Mouse (Mus musculus) MEL (cell line): Measurements from ENCODE around the gene Lexm. TPM values are rescaled to one million over a fixed set of nuclear protein-coding genes. Genes with fewer than 3 reads are reported as not detected.

ENCODE experiments used
- DNase-seq: peaks from one replicate; pipeline ENCODE4 v3.0.0; 2011; ENCODE audit warnings: low read depth, low spot score
- H3K27ac ChIP-seq: 2 replicates; pipeline ENCODE4 v1.5.1; 2012; ENCODE audit warnings: low read depth, mild to moderate bottlenecking, control low read depth, low read length, moderate library complexity; ENCODE audit not compliant: control insufficient read depth
- H3K27me3 ChIP-seq, 2 experiments: fragments of 150-350 bp in 1 of 2; sonication (generic) in 1 of 2; 2 replicates each; pipeline ENCODE4 v1.6.1; 2012; ENCODE audit warnings: low read length in 2 of 2, mild to moderate bottlenecking in 2 of 2, improper control_type of control experiment in 1 of 2, moderate library complexity in 1 of 2; ENCODE audit not compliant: insufficient read depth in 2 of 2, control insufficient read depth in 1 of 2
- H3K36me3 ChIP-seq, 2 experiments: 2 replicates each; pipeline ENCODE4 v1.6.1; 2012 to 2014; ENCODE audit warnings: low read length in 2 of 2, improper control_type of control experiment in 1 of 2, inconsistent platforms in 1 of 2, mild to moderate bottlenecking in 1 of 2; ENCODE audit not compliant: insufficient read depth in 2 of 2, control insufficient read depth in 1 of 2
- H3K4me1 ChIP-seq, 2 experiments: fragments of 150-350 bp in 1 of 2; sonication (generic) in 1 of 2; 2 replicates each; pipeline ENCODE4 v1.6.1; 2012; ENCODE audit warnings: low read length in 2 of 2, improper control_type of control experiment in 1 of 2, mild to moderate bottlenecking in 1 of 2; ENCODE audit not compliant: insufficient read depth in 2 of 2, control insufficient read depth in 1 of 2
- H3K4me3 ChIP-seq, 2 experiments: fragments of 150-350 bp in 1 of 2; sonication (generic) in 1 of 2; 2 replicates each; pipeline ENCODE4 v1.5.1; 2012; ENCODE audit warnings: low read depth in 2 of 2, low read length in 2 of 2, mild to moderate bottlenecking in 2 of 2, moderate library complexity in 2 of 2, control low read depth in 1 of 2, improper control_type of control experiment in 1 of 2; ENCODE audit not compliant: control insufficient read depth in 1 of 2, insufficient read depth in 1 of 2
- H3K79me2 ChIP-seq: 2 replicates; pipeline ENCODE4 v1.6.1; 2012; ENCODE audit warnings: mild to moderate bottlenecking, low read length, moderate library complexity; ENCODE audit not compliant: control insufficient read depth, poor library complexity, insufficient read depth
- H3K9ac ChIP-seq: 2 replicates; pipeline ENCODE4 v1.6.1; 2012; ENCODE audit warnings: low read depth, mild to moderate bottlenecking, control low read depth, low read length, moderate library complexity; ENCODE audit not compliant: control insufficient read depth, poor library complexity, severe bottlenecking
- H3K9me3 ChIP-seq: fragments of 150-350 bp; sonication (generic); replicated peaks from 2 replicates; pipeline ENCODE4 v1.6.1; 2012; ENCODE audit warnings: mild to moderate bottlenecking, low read length, improper control_type of control experiment, moderate library complexity; ENCODE audit not compliant: insufficient read depth
- BHLHE40 ChIP-seq: IDR thresholded peaks from 2 replicates; pipeline ENCODE4 v1.6.1; 2012; ENCODE audit warnings: low read depth, mild to moderate bottlenecking, inconsistent platforms, low read length, improper control_type of control experiment, borderline replicate concordance
- CHD1 ChIP-seq: IDR thresholded peaks from 2 replicates; pipeline ENCODE4 v1.6.1; 2012; ENCODE audit warnings: low read depth, mild to moderate bottlenecking, inconsistent platforms, low read length, improper control_type of control experiment
- ELF1 ChIP-seq: IDR thresholded peaks from 2 replicates; pipeline ENCODE4 v1.6.1; 2014; ENCODE audit warnings: low read depth, mild to moderate bottlenecking, inconsistent platforms, low read length, improper control_type of control experiment, moderate library complexity
- EP300 ChIP-seq, 2 experiments: IDR thresholded peaks; 2 replicates each; pipeline ENCODE4 v1.6.1; 2011; ENCODE audit warnings: improper control_type of control experiment in 2 of 2, low read length in 2 of 2, low read depth in 1 of 2, mild to moderate bottlenecking in 1 of 2
- ETS1 ChIP-seq: IDR thresholded peaks from 2 replicates; pipeline ENCODE4 v1.6.1; 2012; ENCODE audit warnings: low read depth, mild to moderate bottlenecking, inconsistent platforms, low read length, improper control_type of control experiment, moderate library complexity
- GABPA ChIP-seq: IDR thresholded peaks from 2 replicates; pipeline ENCODE4 v1.6.1; 2012; ENCODE audit warnings: low read depth, mild to moderate bottlenecking, inconsistent platforms, low read length, improper control_type of control experiment, moderate library complexity
- GATA1 ChIP-seq: IDR thresholded peaks from 2 replicates; pipeline ENCODE4 v1.6.1; 2011; ENCODE audit warnings: low read depth, low read length, improper control_type of control experiment
- HCFC1 ChIP-seq: IDR thresholded peaks from 2 replicates; pipeline ENCODE4 v1.6.1; 2012; ENCODE audit warnings: low read depth, mild to moderate bottlenecking, inconsistent platforms, low read length, improper control_type of control experiment, moderate library complexity
- JUND ChIP-seq: IDR thresholded peaks from 2 replicates; pipeline ENCODE4 v1.6.1; 2011; ENCODE audit warnings: low read depth, mild to moderate bottlenecking, improper control_type of control experiment, low read length
- MAFK ChIP-seq: IDR thresholded peaks from 2 replicates; pipeline ENCODE4 v1.6.1; 2011; ENCODE audit warnings: low read depth, mild to moderate bottlenecking, low read length, improper control_type of control experiment, borderline replicate concordance
- MAX ChIP-seq: IDR thresholded peaks from 2 replicates; pipeline ENCODE4 v1.6.1; 2011; ENCODE audit warnings: low read length, improper control_type of control experiment
- MYB ChIP-seq: IDR thresholded peaks from 2 replicates; pipeline ENCODE4 v1.6.1; 2011; ENCODE audit warnings: mild to moderate bottlenecking, low read depth, low read length, improper control_type of control experiment
- MYC ChIP-seq: IDR thresholded peaks from 2 replicates; pipeline ENCODE4 v1.6.1; 2011; ENCODE audit warnings: low read depth, mild to moderate bottlenecking, low read length, improper control_type of control experiment, moderate library complexity
- POLR2A ChIP-seq, 2 experiments: IDR thresholded peaks; 2 replicates each; pipeline ENCODE4 v1.6.1; 2011 to 2012; ENCODE audit warnings: low read length in 2 of 2, mild to moderate bottlenecking in 2 of 2, control low read depth in 1 of 2, improper control_type of control experiment in 1 of 2, low read depth in 1 of 2, moderate library complexity in 1 of 2; ENCODE audit not compliant: control insufficient read depth in 1 of 2, insufficient read depth in 1 of 2, poor library complexity in 1 of 2
- SIN3A ChIP-seq: IDR thresholded peaks from 2 replicates; pipeline ENCODE4 v1.6.1; 2012; ENCODE audit warnings: low read length, improper control_type of control experiment, inconsistent platforms
- UBTF ChIP-seq: IDR thresholded peaks from 2 replicates; pipeline ENCODE4 v1.6.1; 2012; ENCODE audit warnings: low read depth, mild to moderate bottlenecking, inconsistent platforms, low read length, improper control_type of control experiment, moderate library complexity, borderline replicate concordance; ENCODE audit not compliant: insufficient read depth
- ZC3H11A ChIP-seq: IDR thresholded peaks from 2 replicates; pipeline ENCODE4 v1.6.1; 2012; ENCODE audit warnings: low read depth, mild to moderate bottlenecking, inconsistent platforms, low read length, improper control_type of control experiment
- ZKSCAN1 ChIP-seq: IDR thresholded peaks from 2 replicates; pipeline ENCODE4 v1.6.1; 2012; ENCODE audit warnings: low read depth, mild to moderate bottlenecking, inconsistent platforms, low read length, improper control_type of control experiment, moderate library complexity
- polyA plus RNA-seq, 2 experiments: library from polyadenylated mRNA; stranded (reverse) in 1 of 2; unstranded in 1 of 2; fragments of >175 nt in 1 of 2; fragments of >200 nt in 1 of 2; gene quantifications; 2 replicates each; pipeline versions ENCODE4 v1.2.1 to v1.2.4; 2012; ENCODE audit warnings: low replicate concordance in 2 of 2, low read depth in 1 of 2; ENCODE audit not compliant: insufficient read length in 2 of 2, insufficient read depth in 1 of 2, missing spikeins in 1 of 2
- total RNA-seq: library from RNA; depleted of rRNA; stranded (reverse); fragments of 300-350 nt; gene quantifications from 2 replicates; pipeline ENCODE4 v1.2.3, GENCODE M21; 2012

The Lexm gene
- total and polyA plus RNA-seq, 3 experiments: 6.1 to 17.5 TPM; not detected in 1

DNA sequence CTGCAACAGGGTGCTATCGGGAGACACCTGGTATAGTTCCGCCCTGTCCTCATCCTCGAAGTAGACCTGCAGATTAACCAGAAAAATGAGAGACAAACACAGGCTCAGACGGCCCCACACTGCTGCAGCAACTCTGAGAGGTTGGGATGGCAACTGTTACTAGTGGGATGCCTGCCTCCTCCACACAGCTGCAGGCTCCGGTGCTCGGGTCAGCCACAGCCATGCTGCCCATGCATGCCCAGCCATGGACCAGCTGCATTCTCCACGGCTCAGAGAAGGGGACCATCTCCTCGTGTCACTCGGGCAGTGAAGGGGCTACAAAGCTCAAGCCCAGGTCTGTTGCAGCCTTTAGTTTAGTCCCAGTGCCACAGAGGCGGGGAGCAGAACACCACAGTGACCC lies 48.6 kb upstream of the Lexm start:
- H3K27ac ChIP-seq: no peak overlapping the region
- no peaks in the 10 kb centered on the region for H3K4me1 ChIP-seq
- no peaks in the 10 kb centered on the region for H3K79me2 ChIP-seq
- no peak overlapping the region for H3K4me3 ChIP-seq
- no peaks in the 10 kb centered on the region for H3K27me3 ChIP-seq
- DNase-seq: no peak
- H3K36me3 ChIP-seq: peaks cover 0 to 15% of the 10 kb centered on the region in 2 experiments; a peak in 2 of 4 replicates
- H3K9me3 ChIP-seq: no peaks in the 10 kb centered on the region
- H3K9ac ChIP-seq: no peak overlapping the region
- TF ChIP-seq EP300 (IDR thresholded peaks at IDR 0.05; ENCODE audit: low read depth in 1 of 2, low read length in 2 of 2): no peak
- TF ChIP-seq UBTF: no peak
- TF ChIP-seq ELF1: no peak
- TF ChIP-seq MAFK: no peak
- no peak for TF ChIP-seq GABPA
- no peak for TF ChIP-seq MAX
- no peak for TF ChIP-seq ZC3H11A
- TF ChIP-seq CHD1: no peak
- TF ChIP-seq MYC: no peak
- no peak for TF ChIP-seq BHLHE40
- no peak for TF ChIP-seq JUND
- no peak for TF ChIP-seq HCFC1
- no peak for TF ChIP-seq ZKSCAN1
- TF ChIP-seq SIN3A: no peak
- TF ChIP-seq POLR2A (IDR thresholded peaks at IDR 0.05; ENCODE audit: control insufficient read depth in 1 of 2, insufficient read depth in 1 of 2, low read depth in 1 of 2, low read length in 2 of 2, poor library complexity in 1 of 2): no peak
- no peak for TF ChIP-seq ETS1
- TF ChIP-seq GATA1: no peak
- TF ChIP-seq MYB: no peak

DNA sequence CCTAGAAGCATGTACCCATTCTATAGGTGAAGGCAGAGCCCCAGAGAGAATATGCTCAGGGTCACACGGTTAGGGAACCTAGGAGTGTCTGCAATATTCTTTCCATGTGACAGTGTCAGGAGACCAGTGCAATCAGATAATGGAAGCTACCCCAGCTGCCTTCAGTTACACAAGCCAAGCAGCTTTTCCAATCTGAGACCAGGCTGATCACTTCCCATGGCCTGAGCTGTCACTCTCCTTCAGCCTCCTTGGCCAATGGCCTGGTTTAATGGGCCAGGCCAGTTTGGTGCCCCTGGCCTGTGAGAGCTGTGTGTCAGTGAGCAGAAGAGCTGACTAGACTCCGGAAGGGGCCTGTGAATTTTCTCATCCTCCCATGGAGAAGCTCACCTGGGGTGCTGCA lies 48.2 kb upstream of the Lexm start:
- H3K27ac ChIP-seq: no peak overlapping the region
- TF ChIP-seq ELF1: no peak
- 0 out of 4 replicates have a peak, but pooled peaks of 1 of the 2 experiments have one; percentile 11 for TF ChIP-seq POLR2A (IDR thresholded peaks at IDR 0.05; ENCODE audit: control insufficient read depth in 1 of 2, insufficient read depth in 1 of 2, low read depth in 1 of 2, low read length in 2 of 2, poor library complexity in 1 of 2)
- no peak for TF ChIP-seq MAX
- TF ChIP-seq MYB: no peak
- no peak for TF ChIP-seq ZKSCAN1
- TF ChIP-seq, all 39 proteins: peak for 1

More for the DNA sequence above, 48.2 kb upstream of the Lexm start:
- Histone ChIP-seq H3K4me1 (no peaks in the 10 kb centered on the region), H3K9me3 (no peaks in the 10 kb centered on the region), H3K27me3 (no peaks in the 10 kb centered on the region), H3K4me3 (no peak overlapping the region), H3K79me2 (no peaks in the 10 kb centered on the region), H3K9ac (no peak overlapping the region), H3K36me3 (peaks cover 0 to 15% of the 10 kb centered on the region in 2 experiments; a peak in 2 of 4 replicates)
- no peak for DNase-seq
